Mouse (Mus musculus) frontal cortex, postnatal 25 days (tissue): Measurements from ENCODE around the gene Cbx5.

Experiments used
- DNase-seq, 2 experiments: peaks; one replicate each; pipeline ENCODE4 v3.0.0; 2022; ENCODE audit warnings: low spot score in 2 of 2

Gene Cbx5

GRCm38 (mm10) chr15:103173251-103173650 is 66.4 kb downstream of the Cbx5 start:
- no peak for DNase-seq

- DNase-seq = no peak
These were observed 67.1 kb downstream of the Cbx5 start for GRCm38 (mm10) chr15:103172537-103172936.

DNA sequence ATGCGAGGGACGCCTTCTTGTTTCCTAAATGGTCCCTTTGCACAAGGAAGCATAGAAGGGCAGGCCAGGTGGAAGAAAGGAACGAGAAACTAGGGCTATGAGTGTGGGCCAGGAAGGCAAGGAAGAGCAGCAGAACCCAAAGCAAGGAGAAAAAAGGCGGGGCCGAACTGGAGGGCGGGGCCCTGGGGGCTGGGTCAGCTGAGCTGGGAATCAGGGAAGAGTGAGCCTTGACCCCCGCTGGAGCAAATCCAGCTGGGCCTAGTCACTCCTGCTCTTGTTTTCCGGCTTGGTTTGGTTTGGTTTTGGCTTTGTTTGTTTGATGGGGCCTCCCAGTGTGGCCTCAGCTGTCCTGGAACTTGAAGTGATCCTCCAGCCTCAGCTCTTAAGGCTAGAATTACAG is 68.3 kb downstream of the Cbx5 start:
- DNase-seq = no peak

DNA sequence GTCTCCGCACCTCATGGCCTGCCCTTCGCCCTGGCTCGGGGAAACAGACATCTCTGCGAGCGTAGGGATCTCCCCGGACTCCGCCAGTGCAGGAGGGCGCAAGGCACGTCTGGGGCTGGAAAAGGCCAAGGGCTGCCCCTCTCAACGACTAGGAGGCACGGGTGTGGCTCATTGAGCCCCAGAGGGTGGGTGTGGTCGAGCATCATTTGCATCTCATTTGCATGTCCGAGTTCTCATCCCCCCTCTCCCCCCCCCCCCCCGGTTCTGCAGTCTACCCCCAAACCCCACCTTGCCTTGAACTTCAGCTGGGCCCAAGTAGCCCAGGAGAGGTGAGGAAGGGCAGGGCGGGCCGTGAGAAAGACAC is 69.3 kb downstream of the Cbx5 start:
- no peak for DNase-seq

- no peak for DNase-seq
These were observed 69.9 kb downstream of the Cbx5 start for GRCm38 (mm10) chr15:103169612-103170315.

DNA sequence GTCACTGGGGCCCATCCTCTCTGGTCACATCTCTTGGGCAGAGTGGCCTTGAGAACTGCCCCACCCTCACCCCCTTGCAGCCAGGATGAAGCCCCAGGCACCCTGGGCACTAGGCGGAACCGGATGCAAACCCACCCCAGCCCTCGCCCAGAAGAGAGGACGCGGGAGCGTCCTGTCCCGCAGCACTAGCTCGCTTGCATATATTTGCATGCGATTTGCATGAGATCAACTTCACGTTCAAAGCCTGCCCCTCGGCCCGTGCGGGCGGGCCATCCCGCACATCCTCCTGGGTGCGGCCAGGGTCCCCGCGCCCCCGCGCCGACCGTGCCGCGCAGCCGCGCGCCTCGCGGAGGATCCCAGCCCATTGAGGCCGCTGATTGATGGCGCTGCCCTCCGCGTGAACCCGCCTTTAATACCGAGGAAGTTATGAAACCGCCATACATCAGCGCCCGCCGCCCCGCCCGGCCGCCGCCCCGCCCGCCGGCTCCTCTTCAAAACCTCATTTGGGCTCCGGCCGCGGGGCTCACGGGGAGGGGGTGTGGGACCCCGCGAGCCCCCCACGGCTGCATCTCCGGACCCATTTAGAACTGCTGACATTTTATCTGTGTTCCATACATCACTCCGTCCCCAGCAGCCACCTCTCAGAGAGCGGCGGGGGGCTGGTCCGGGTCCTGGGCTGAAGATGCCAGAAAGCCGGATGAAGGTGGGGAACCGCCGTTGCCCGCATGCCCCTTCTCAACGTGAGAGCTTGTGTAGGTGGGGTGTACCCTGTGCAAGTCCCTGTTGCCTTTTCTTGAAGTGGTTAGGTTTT is 70.6 kb downstream of the Cbx5 start:
- DNase-seq = no peak

DNA sequence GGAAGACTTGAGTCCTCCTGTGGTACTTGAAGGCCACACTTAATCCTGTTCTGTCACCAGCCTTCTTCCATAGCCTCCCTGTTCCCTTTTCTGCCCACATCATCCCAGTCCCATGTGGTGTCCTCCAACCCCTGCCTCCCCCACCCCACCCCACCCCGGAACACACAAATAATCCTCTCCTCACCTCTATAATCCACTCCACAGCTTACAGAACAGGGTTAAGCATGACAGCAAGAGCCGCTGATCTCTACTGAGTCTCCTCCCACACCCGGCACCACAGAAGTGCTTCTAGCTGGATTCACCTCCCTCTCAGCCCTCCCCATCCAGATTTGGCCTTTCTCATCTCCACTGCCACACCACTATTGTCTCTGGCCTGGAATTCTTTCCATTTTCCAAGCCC is 71.8 kb downstream of the Cbx5 start:
- no peak for DNase-seq

GRCm38 (mm10) chr15:103167042-103167615 is 72.5 kb downstream of the Cbx5 start, which contains the start of gene Smug1:
TSS of gene Smug1 (minus strand) at chr15:103167092.
- no peak for DNase-seq

DNA sequence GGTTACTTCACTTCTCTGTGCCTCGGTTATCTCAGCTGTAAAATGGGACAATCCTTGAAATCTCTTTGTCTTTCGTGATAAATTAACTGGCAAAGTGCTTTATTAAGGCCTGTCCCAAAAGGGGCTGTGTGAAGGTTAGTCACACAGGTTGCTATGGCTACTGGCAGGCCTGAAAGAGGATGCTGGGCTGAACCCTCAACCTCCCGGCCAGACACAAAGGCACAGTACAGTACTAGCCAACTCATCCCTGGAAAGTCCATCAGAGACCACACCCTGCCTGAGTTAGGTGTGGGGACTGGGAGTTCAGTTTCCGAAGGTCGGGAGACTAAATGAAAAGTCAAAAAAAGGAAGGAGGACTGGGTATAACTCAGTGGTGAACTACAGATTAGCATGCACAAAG is 73.7 kb downstream of the Cbx5 start:
- no peak for DNase-seq

- DNase-seq = peak; percentile 84 to 90
These were observed 74.2 kb downstream of the Cbx5 start for GRCm38 (mm10) chr15:103165379-103165778.

DNA sequence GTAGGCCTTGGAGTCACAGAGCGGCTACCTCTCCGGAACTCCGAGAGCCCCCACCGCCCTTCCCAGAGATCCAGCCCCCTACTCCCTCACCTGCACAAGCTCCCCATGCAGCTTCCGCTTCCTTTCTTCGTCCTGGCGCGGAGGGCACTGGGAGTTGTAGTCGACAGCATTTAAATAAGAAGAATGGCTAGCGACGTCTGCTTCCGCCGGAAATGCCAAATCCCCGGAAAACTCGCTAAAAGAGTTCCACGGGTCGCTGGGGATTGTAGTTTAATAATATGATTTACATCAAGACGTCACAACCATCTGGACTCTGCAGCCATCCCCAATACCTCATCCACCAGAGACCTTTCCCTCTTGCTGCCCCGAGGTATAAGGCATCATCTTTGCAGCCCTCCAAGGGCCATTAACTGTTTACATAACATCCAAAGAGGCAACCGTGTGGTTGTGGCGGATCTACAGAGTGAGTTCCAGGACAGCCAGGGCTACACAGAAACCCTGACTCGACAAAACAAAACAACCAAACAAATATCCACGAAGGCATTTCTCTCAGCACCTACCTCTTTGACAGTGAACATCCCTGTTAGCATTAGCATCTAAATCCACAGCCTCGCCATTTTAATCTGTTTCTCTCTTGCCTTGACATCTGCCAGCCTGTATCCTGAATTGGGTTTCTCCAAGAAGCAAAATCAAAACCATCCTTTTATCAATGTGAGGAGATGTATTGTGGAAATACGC is 76.3 kb downstream of the Cbx5 start:
- DNase-seq = peak; percentile 79 to 87

DNA sequence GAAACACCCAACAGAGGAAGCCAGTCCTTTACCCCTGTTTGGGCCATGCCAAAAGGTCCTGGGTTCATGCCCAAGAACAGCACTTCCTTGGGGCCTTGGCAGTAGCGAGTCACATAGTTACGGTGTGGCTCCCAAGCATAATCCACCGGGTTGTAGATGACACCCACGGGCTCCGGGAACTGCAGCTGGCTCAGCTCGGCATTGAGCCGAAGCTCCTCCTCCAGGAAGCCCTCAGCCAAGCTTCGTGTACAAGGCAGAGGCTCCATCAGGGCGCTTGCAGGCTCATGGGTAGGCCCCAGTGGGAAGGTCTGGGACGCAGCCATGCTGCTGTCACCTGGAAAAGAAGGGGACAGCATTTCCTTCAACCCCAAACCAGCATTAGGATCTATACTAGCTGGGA is 82.0 kb downstream of the Cbx5 start:
- DNase-seq = no peak

DNA sequence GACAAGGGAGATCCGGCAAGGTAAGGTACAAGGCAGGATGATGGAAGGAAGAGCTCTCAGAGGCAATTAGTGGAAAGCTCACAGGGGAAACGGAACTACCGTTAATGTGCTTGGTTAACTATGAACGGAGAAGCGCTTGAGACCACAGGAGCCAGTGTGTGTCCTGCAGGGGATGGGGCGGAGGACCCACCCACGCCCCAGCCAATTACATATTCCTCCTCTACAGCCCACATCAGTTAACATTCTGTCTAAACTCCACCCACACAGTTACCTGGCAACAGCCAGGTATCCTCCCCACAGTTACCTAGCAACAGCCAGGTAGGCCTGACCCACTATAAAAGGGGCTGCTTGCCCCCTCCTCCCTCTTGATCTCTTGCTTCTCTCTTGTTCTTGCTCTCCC is 82.7 kb downstream of the Cbx5 start:
- no peak for DNase-seq

GRCm38 (mm10) chr15:103155366-103156321 is 84.0 kb downstream of the Cbx5 start:
- no peak for DNase-seq

- no peak for DNase-seq
These were observed 86.6 kb downstream of the Cbx5 start for GRCm38 (mm10) chr15:103152890-103153610.

DNA sequence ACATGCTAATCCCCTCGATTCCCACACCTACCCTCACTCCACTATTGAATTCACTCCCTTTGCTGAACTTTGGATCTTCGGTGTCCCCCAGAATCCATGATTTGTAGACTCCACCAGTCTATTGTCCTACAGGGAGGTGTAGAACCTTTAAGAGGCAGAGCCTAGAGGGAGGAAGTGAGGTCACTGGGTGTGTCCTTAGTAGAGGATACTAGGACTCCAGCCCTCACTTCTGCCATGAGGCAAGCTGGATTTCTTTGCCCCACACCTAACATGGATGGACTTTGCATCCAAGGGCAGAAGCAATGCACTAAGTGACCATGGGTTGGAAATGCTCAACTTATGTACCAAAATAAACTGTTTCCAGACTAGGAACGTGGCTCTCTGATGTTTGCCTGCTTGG is 87.2 kb downstream of the Cbx5 start:
- DNase-seq = no peak

DNA sequence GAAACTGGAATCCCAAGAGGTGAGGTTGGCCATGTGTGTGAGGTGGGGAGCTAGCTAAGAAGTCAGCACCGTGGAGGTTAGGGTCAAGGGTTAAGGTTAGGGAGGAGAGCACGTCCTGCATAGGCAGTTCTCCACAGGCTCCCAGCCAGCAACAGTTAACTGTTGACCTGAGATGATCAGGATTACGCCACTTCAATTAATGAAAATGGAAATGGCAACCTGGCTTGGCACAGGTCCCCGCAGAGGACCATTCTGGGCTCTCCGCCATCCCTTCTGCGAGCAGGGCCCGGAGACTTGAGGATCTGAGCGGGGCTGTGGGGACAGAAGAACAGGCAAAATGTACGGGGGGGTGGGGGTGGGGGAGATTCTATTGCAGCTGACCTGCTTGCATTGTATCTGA is 91.8 kb downstream of the Cbx5 start:
- DNase-seq = no peak

DNA sequence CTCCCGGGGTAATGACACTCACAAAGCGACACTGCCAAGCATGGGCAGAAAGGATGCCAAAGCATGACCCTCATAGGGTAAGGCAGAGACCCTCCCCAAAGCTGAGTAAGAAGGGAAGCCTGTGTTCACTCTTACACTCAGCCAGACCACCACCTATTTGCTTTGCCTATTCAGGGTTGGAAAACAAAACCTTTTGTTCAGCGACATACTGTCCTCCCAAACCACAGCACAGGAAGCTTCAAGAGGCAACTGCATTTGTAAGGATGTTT is 92.3 kb downstream of the Cbx5 start:
- DNase-seq = no peak

GRCm38 (mm10) chr15:103146627-103147421 is 92.8 kb downstream of the Cbx5 start:
- peak; percentile 33 to 42 for DNase-seq
